Mouse (Mus musculus): ENCODE measurements at regions not wholly inside any gene's neighbourhood (a gene's known extent, or its start where the extent isn't known, plus 50 kb on each side); places are given as distances from the start of the nearest gene placed in this dataset.

DNA sequence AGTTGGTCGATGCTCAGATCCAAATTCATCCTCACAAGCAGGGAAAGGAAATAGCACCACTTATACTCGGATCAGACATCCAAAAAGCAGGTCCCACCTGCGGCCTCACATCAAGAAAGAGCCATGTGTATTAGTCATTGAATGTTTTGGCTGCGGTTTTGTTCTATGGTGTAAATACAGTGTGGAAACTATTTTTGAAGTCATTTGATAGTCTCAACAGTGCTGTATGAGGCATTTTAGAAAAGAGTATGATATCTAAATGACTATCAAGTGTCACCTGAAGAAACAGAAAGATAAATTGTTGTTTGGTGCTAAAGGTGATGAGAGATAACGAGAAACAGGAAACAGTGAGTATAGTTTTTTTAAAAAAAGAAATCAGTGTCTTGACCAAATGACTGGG lies 74.7 kb downstream of the Cep44 start:
- intact Hi-C loops (cut with DNase I) = no loop called here
- no peak for DNase-seq (ENCODE audit: low spot score in 2 of 2)

DNA sequence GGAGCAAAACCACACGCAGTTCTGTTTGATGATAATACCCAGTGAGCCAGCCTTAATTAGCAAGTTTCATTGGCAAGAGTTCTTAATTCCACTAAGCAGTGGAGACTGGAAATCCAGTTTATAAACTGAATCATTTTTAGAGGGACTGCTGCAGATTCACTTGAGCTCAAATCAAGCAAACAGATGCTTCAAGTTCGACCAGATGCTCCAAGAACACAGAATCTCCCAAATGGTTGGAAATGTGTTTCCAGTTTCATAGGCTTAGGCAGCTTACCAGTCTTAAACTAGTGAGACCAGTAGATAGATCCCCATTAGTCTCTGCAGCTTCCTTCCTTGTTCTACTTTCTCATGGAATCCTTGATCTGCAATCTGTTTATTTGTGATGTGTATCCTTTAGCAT lies 75.7 kb downstream of the Cep44 start:
- DNase-seq (ENCODE audit: low spot score in 2 of 2) = peak; percentile 13 to 30
- intact Hi-C loops (cut with DNase I) = no loop called here

DNA sequence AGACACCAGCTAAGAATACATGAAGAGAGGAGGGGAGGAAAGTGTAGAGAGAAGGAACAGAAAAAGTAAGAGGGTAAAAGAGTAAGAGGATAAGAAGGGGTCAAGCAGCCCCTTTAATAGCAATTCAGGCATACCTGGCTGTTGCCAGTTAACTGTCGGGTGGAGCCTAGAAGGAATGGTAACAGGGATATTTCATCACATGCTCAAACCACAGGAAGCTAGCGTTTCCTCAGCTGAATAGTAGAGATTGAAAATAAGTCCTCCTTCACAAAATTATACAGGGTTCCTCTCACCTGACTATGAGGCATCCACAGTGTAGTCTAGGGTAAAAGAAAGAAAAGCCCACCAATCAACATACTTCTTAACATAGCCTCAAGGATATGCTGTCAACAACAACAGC lies 76.5 kb downstream of the Cep44 start:
- intact Hi-C loops (cut with DNase I) = no loop called here
- no peak for DNase-seq (ENCODE audit: low spot score in 2 of 2)

DNA sequence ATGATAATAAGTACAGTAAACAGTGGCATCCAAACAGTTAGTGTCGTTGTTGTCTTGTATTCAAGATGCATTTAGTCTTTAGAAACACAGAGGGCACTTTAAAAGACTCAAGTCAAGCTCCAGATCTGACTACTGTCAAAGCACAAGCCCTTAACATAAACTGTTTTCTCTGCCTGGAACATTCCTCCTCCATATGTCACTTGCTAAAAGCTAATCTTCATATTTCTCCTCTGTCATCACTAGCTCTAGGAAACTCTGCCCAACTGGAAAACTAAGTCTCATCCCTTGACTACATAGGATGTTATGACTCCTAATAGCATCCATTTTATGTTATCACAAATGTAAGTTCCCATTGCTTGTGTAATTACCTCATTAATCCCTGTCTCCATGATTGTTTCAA lies 85.8 kb downstream of the Cep44 start:
- intact Hi-C loops (cut with DNase I) = no loop called here

DNA sequence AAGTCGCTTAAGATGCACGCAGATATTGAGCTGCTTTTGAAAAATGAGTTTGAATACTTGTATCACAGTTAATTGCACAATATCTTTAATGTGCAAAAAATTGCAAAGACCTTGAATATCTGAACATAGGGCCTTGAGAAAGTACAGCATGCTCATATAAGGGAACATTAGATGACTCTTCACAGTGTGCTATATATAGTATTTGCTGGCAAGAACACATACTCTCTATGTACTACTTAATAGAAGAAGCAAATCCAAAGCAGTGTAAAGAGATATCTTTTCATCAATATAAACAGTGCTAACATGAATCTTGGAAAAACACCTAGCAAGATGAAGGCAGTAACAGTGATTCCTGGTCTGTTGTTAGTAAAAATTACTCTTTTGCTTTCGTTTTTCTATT lies 99.9 kb downstream of the Cep44 start:
- intact Hi-C loops (cut with DNase I) = no loop called here
- DNase-seq (ENCODE audit: low spot score in 2 of 2) = no peak

More for the DNA sequence above, 85.8 kb downstream of the Cep44 start:
- DNase-seq (ENCODE audit: low spot score in 2 of 2) = no peak

DNA sequence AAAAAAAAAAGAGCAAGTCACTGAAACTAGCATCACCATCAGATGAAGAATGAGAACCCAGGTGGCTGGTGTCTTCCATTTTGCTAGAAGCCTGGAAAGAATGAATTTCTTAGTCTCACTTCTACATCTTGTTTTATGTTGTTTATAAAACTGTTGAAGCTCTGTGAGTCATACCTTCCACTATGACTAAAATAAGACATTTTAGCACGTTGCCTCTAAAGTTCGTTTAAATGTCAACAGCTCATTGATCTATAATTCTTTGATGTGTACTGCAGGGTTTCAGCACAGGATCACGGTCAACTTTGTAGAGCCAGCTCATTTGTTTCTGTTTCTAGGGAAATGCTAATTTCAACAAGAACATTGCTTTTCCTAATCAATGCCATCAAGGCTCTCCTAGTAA lies 107.2 kb downstream of the Cep44 start:
- DNase-seq (ENCODE audit: low spot score in 2 of 2) = no peak

DNA sequence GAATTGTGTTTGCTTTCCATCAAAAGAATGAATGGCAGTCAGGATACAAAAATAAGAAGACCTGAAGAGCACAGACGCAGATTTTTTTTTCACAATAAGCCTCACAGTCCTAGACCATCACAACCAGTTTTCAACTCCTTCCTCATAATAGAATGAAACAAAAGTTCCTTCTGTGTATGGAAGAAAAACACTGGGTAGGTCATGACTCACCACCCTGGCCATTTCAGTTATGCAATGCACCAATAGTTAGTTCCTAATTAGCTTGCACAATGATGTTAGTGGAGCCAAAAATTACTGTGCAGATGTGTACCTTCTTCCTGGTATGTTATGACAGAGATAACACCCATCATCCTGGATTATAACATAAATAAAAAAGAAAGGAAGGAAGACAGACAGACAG lies 111.4 kb downstream of the Cep44 start:
- no peak for DNase-seq (ENCODE audit: low spot score in 2 of 2)
- intact Hi-C loops (cut with DNase I) = no loop called here

More for the DNA sequence above, 107.2 kb downstream of the Cep44 start:
- intact Hi-C loops (cut with DNase I) = no loop called here

DNA sequence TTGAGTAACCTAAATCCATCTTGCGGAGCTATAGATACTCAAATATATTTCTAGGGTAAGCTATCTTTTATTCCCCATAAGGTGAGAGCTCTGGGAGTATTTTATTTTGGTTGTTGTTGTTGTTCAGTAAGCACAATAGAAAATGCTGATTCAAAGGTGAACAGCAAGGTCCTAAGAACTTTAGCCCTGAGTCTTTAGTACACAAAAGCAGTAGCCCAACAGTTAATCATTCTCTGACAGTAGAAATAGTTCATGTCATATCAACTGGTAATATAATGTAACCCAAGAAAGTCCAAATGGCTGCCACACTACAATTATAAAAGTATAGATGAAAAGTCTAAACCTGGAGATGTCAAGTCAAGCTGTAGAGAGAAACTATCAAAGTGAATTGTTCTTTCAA lies 116.0 kb downstream of the Cep44 start:
- intact Hi-C loops (cut with DNase I) = no loop called here

DNA sequence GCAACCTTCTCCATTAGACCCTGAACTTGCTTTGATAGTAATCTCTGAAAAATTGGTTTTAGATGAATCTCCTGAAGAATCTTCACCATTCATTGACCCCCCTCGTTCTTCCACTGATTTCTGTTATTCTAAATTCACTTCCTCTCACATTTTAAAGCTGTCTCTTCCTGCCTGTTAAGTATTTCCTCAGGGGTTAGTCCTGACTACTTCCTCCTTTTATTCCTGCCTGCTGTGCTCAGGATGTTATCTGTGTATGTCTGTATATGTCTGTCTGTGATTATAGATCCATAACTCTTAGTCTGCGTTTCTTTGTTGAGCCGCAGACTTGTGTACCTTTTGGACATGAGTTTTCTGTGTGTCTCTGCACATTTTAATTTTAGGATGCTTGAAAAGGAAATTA lies 117.6 kb downstream of the Hpgd start:
- DNase-seq (ENCODE audit: low spot score in 2 of 2) = no peak
- intact Hi-C loops (cut with DNase I) = no loop called here

More for the DNA sequence above, 116.0 kb downstream of the Cep44 start:
- DNase-seq (ENCODE audit: low spot score in 2 of 2) = no peak

DNA sequence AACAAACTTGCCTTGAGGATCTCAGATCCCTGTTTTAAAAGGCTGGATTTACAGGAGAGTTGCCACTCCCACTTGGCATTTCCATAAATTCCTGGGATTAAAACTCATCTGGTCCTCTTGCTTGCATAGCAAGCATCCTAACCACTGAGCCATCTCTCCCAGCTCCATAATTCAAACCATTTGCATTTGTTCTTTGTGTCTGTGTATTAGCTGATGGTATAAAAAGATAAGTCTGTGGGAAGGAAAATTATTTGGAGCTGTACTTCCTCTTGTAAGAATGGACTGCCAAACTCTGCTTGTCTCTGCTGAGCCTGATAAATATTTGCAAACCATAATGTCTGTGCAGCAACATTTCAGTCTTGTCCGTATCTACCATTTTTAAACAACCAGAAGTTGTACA lies 116.0 kb downstream of the Hpgd start:
- intact Hi-C loops (cut with DNase I) = no loop called here
- DNase-seq (ENCODE audit: low spot score in 2 of 2) = no peak

DNA sequence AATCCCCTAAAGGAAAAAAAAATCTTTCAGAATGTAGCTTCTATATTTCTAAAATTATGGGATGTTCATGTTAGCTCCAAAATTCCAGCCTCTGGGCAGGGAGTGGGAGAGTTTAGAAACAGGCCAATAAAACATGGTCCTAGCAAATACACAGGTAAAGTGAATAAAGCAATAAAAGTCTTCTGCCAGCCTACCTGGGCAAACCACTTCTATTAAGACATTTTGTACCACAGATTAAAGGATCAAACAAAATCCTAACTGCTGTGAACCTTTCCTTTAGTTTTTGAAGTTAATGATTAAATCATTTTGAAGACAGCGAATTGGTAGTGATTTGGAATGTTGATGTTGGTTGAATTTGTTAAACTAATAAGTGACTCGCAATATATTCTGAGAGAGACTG lies 112.9 kb downstream of the Hpgd start:
- DNase-seq (ENCODE audit: low spot score in 2 of 2) = no peak
- intact Hi-C loops (cut with DNase I) = no loop called here

DNA sequence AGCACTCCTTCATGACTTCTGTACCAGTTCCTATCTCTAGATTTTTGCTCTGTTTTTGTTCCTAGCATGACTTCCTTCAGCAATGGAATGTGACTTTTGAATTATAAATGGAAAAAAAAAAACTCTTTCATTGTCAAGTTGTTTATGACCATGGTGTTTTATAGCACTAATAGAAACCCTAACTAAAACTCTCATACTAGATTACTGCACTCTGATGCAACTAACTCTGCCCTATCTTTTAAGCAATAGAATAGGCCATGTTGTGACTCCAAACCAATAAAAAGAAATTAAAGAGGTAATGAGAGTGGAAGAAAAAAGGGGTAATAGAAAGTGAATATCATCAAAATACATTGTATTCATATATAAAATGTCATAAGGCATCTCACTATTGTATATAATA lies 111.9 kb downstream of the Hpgd start:
- intact Hi-C loops (cut with DNase I) = no loop called here
- DNase-seq (ENCODE audit: low spot score in 2 of 2) = no peak

DNA sequence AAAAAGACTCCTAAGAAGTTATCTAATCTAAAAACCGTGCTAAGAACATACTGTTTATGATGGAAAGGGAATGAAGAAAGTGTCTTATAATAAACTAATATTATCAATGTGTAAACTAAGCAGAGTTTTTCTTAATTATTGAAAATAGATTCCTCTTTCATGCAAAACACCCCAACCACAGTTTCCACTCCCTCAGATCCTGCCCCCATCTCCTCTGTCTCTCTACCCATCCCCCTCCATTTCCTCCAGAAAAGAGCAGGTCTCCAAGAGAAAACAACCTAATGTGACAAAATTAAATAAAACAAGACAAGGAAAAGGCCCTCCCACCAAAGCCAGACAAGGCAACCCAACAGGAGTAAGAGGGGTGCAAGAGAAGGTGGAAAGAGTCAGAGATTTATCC lies 103.2 kb downstream of the Hpgd start:
- intact Hi-C loops (cut with DNase I) = no loop called here
- no peak for DNase-seq (ENCODE audit: low spot score in 2 of 2)

DNA sequence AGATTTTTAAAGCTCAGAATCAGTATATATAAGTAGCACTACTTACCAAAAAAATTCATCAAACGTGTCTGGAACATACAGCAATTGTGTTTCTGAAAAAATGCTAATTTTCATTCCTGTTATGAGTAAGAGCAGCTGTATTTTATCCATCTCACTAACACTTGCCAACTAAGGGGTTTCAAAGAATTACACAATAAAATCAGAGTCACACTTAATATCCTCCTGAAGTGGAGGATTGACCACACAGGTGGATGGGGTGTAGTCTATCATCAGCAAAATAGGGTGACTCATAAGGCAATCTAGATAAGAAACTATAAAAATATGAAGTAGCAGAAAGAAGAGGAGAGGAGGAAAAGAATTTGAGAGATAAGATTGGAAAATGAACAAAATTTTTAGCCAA lies 102.0 kb downstream of the Hpgd start:
- no peak for DNase-seq (ENCODE audit: low spot score in 2 of 2)
- intact Hi-C loops (cut with DNase I) = no loop called here

DNA sequence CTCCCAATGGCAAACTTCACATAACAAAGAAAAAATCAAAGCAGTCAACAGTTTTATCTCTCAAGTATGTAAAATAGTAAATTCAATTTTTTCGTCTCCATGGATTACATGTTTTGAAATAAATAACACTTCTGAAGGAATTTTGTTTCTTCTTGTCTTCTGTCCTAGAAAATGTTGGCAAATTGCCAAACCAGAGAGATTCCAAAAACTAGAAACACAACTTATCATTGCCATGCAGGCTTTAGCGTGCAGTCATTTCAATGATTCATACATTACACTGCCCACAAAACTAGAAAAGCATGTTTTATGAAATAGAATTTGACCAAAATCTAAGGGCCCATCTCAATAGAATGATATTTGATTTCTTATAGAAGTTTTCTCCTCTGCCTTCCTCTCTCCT lies 98.2 kb downstream of the Hpgd start:
- intact Hi-C loops (cut with DNase I) = no loop called here
- DNase-seq (ENCODE audit: low spot score in 2 of 2) = no peak

DNA sequence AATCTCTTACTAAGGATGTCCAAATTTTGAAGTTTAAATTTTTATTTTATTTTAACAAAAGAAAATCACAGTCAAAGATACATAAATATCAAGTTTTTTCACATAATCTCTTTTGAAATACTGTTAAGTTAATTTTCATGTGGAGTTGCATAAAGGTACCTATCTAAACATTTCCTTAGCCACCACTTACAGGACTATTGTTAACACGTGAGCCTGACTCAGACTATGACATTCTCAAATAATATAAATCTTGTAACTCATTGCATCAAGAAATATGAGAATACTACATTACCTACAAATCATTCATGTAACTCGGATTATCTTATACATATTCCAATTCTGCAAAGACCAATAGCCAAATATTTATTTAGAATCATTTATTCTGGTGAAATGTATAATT lies 97.8 kb downstream of the Hpgd start:
- no peak for DNase-seq (ENCODE audit: low spot score in 2 of 2)
- intact Hi-C loops (cut with DNase I) = no loop called here
